Mouse (Mus musculus): Measurements from ENCODE around the gene Ifna15. TPM values are rescaled to one million over a fixed set of nuclear protein-coding genes. Genes with fewer than 3 reads are reported as not detected.

Ifna15 gene
- total and polyA plus RNA-seq, 3 experiments = not detected

DNA sequence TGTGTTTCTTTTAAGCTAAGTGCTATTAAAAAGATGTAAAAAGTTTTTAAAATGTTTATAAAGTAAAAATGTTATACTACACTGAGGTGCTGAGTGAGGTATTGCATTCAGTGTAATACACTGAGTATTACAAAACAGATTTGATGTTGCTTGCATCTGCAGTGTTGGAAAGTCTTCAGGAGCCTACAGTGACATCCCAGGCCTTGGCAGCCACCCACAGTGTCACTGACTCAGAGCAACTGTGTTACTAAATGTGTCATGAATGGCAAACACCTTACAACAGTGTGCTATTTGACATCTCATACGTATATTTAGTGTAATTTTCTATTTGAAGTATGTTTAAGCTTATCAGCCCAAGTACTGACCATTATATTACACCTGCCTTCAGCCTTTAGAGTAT lies 10.1 kb downstream of the Ifna15 start:
- ATAC-seq (ENCODE audit: extremely low read depth, insufficient number of reproducible peaks, low FRiP score, poor library complexity, severe bottlenecking) = no peak
- no peak for TF ChIP-seq GATA1 (IDR thresholded peaks at IDR 0.05; ENCODE audit: borderline replicate concordance, low read length)
- TF ChIP-seq GATA2 (IDR thresholded peaks at IDR 0.05; ENCODE audit: borderline replicate concordance, low read depth, low read length) = no peak
- TF ChIP-seq POLR2AphosphoS5 (IDR thresholded peaks at IDR 0.05; ENCODE audit: insufficient replicate concordance, low read depth, low read length) = no peak
- TF ChIP-seq TAL1 (conservative IDR thresholded peaks at IDR 0.05; ENCODE audit: low read depth, low read length) = no peak
- TF ChIP-seq CTCF (IDR thresholded peaks at IDR 0.05; ENCODE audit: low read depth, low read length) = no peak
- DNase-seq (ENCODE audit: low spot score) = no peak
- Histone ChIP-seq H3K36me3 (replicated peaks) (no peaks in the 10 kb centered on the region), H3K9me3 (replicated peaks) (no peaks in the 10 kb centered on the region), H3K4me3 (ENCODE audit: low read depth, low read length) (no peak overlapping the region), H3K27me3 (ENCODE audit: insufficient read depth, low read length) (no peaks in the 10 kb centered on the region), H3K4me1 (ENCODE audit: insufficient read depth, low read depth, low read length) (peaks cover 6% of the 10 kb centered on the region; the same call in 1 of the 2 replicates)

DNA sequence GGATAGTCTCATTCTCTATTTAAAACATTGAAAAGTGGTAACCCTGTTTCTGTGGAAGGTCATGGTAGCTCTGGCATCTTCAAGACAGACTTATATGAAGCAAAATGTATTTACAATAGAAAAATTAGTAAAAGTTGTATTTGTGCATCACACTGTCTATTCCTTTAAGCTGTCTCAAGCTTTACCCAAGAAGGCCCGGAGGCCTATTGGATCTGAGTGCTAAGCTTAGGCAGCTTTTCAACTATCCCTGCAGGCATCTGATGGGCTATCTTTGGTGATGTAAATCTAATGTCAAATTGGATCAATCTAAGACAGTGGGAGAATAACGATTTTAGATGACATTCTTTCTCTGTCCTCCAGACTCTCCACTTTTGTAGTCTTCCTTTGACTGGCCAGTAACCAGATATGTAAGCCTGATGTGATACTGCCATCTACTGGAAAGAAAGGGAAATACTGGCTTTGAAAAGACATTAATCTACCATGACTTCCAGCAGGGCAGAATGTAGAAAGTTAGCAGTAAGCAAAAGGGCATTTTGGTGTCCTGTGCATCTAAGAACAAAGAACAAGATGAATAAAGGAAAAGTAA lies 14.3 kb downstream of the Ifna15 start:
- peak; percentile 4 for DNase-seq (ENCODE audit: low spot score)
- Histone ChIP-seq H3K4me3 (ENCODE audit: low read depth, low read length) (no peak overlapping the region), H3K27me3 (ENCODE audit: insufficient read depth, low read length) (no peaks in the 10 kb centered on the region), H3K36me3 (replicated peaks) (no peaks in the 10 kb centered on the region), H3K4me1 (ENCODE audit: insufficient read depth, low read depth, low read length) (no peaks in the 10 kb centered on the region), H3K9me3 (replicated peaks) (no peaks in the 10 kb centered on the region)
- no peak for ATAC-seq (ENCODE audit: extremely low read depth, insufficient number of reproducible peaks, low FRiP score, poor library complexity, severe bottlenecking)
- TF ChIP-seq CTCF (IDR thresholded peaks at IDR 0.05; ENCODE audit: low read depth, low read length) (peak; percentile 63), POLR2AphosphoS5 (IDR thresholded peaks at IDR 0.05; ENCODE audit: insufficient replicate concordance, low read depth, low read length) (no peak)

DNA sequence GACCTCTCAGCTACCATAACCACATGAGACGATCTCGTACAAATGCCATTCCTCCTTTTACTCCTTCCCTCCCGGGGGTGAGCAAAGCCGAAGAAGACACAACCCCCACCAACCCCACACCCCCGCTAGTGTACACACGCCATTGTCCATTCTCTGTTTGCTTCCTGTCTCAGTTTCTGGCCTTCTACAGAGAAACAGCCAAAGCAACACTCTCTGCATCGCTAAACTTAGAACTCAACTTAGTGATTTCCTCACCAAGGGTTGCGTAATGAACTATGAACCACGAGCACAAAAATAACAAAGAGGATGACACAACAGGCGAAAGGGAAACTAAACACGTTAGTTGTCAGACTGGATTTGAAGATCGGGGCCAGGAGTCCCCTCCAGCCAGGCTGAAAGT lies 20.7 kb downstream of the Ifna15 start:
- H3K36me3 ChIP-seq (replicated peaks) = no peaks in the 10 kb centered on the region
- no peak for ATAC-seq (ENCODE audit: extremely low read depth, insufficient number of reproducible peaks, low FRiP score, poor library complexity, severe bottlenecking)
- TF ChIP-seq GATA1 (IDR thresholded peaks at IDR 0.05; ENCODE audit: borderline replicate concordance, low read length) (no peak), GATA2 (IDR thresholded peaks at IDR 0.05; ENCODE audit: borderline replicate concordance, low read depth, low read length) (no peak), POLR2AphosphoS5 (IDR thresholded peaks at IDR 0.05; ENCODE audit: insufficient replicate concordance, low read depth, low read length) (no peak), TAL1 (conservative IDR thresholded peaks at IDR 0.05; ENCODE audit: low read depth, low read length) (no peak), CTCF (IDR thresholded peaks at IDR 0.05; ENCODE audit: low read depth, low read length) (no peak)
- no peak overlapping the region for H3K4me3 ChIP-seq (ENCODE audit: low read depth, low read length)
- H3K4me1 ChIP-seq (ENCODE audit: insufficient read depth, low read depth, low read length) = no peaks in the 10 kb centered on the region
- no peaks in the 10 kb centered on the region for H3K9me3 ChIP-seq (replicated peaks)
- DNase-seq (ENCODE audit: low spot score) = no peak
- no peaks in the 10 kb centered on the region for H3K27me3 ChIP-seq (ENCODE audit: insufficient read depth, low read length)

DNA sequence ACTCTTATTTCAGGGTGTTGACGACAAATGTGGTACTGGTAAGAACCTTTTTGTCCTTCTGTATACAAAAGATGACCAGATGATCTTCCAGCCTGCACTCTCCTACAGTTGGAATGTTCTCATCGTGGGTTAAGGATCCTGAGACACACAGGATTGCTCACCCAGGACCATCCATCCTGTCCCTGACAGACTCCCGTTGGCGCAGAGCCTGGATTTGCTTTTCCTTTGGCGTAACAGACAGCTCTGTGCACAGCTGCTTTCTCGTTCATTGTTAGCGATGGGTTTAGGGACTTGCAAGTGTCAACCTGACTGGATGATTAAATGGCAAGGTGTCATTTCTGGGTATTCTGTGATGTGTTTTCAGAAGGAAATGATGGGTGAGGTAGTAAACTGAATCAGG lies 21.4 kb downstream of the Ifna15 start:
- ATAC-seq (ENCODE audit: extremely low read depth, insufficient number of reproducible peaks, low FRiP score, poor library complexity, severe bottlenecking) (no peak), DNase-seq (ENCODE audit: low spot score) (no peak)
- no peaks in the 10 kb centered on the region for H3K27me3 ChIP-seq (ENCODE audit: insufficient read depth, low read length)
- TF ChIP-seq CTCF (IDR thresholded peaks at IDR 0.05; ENCODE audit: low read depth, low read length) = no peak
- no peak for TF ChIP-seq TAL1 (conservative IDR thresholded peaks at IDR 0.05; ENCODE audit: low read depth, low read length)
- no peak for TF ChIP-seq GATA2 (IDR thresholded peaks at IDR 0.05; ENCODE audit: borderline replicate concordance, low read depth, low read length)
- TF ChIP-seq GATA1 (IDR thresholded peaks at IDR 0.05; ENCODE audit: borderline replicate concordance, low read length) = no peak
- no peak for TF ChIP-seq POLR2AphosphoS5 (IDR thresholded peaks at IDR 0.05; ENCODE audit: insufficient replicate concordance, low read depth, low read length)
- no peaks in the 10 kb centered on the region for H3K36me3 ChIP-seq (replicated peaks)
- H3K4me3 ChIP-seq (ENCODE audit: low read depth, low read length) = no peak overlapping the region
- H3K9me3 ChIP-seq (replicated peaks) = no peaks in the 10 kb centered on the region
- H3K4me1 ChIP-seq (ENCODE audit: insufficient read depth, low read depth, low read length) = no peaks in the 10 kb centered on the region

DNA sequence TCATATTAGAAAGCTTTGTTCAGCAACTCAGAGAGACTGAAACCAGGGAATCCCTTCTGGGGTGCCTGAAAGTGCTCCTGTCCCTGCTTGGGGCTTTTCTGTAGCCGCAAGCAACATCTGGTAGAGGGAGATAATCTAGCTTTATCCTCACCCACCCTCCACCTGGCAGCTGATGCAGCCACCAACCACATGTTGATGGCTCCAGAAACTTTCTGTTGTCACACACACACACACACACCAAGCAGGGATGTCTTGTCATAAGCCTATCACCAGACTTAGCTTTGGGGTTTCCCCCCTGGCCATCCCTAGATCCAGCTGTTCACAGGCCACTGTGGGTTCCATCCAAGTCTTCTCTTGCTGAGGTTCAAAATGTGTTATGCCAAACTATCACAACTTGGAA lies 22.3 kb downstream of the Ifna15 start:
- no peaks in the 10 kb centered on the region for H3K4me1 ChIP-seq (ENCODE audit: insufficient read depth, low read depth, low read length)
- H3K4me3 ChIP-seq (ENCODE audit: low read depth, low read length) = no peak overlapping the region
- no peaks in the 10 kb centered on the region for H3K9me3 ChIP-seq (replicated peaks)
- ATAC-seq (ENCODE audit: extremely low read depth, insufficient number of reproducible peaks, low FRiP score, poor library complexity, severe bottlenecking) = no peak
- no peaks in the 10 kb centered on the region for H3K27me3 ChIP-seq (ENCODE audit: insufficient read depth, low read length)
- DNase-seq (ENCODE audit: low spot score) = no peak
- TF ChIP-seq CTCF (IDR thresholded peaks at IDR 0.05; ENCODE audit: low read depth, low read length) (no peak), GATA2 (IDR thresholded peaks at IDR 0.05; ENCODE audit: borderline replicate concordance, low read depth, low read length) (no peak), POLR2AphosphoS5 (IDR thresholded peaks at IDR 0.05; ENCODE audit: insufficient replicate concordance, low read depth, low read length) (no peak), TAL1 (conservative IDR thresholded peaks at IDR 0.05; ENCODE audit: low read depth, low read length) (no peak)
- no peaks in the 10 kb centered on the region for H3K36me3 ChIP-seq (replicated peaks)

DNA sequence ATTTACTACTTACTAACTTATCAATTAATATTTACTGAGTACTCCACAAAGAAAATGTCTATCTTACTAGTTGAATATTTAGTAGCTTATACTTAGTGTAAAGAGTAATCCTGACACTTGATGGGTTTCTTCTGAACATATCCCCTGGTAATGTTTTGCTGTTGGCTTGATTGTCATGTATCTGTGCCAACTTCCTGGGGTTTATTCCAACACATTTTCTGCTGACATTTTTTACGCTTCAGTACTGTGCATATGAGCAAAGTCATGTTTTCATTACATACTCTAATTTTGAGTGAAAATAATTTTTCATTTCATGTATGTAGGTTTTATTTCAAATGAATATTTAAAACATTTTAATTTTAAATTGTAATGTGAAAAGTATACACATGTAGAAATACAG lies 23.1 kb downstream of the Ifna15 start:
- DNase-seq (ENCODE audit: low spot score) (no peak), ATAC-seq (ENCODE audit: extremely low read depth, insufficient number of reproducible peaks, low FRiP score, poor library complexity, severe bottlenecking) (no peak)
- H3K4me1 ChIP-seq (ENCODE audit: insufficient read depth, low read depth, low read length) = no peaks in the 10 kb centered on the region
- H3K27me3 ChIP-seq (ENCODE audit: insufficient read depth, low read length) = no peaks in the 10 kb centered on the region
- H3K36me3 ChIP-seq (replicated peaks) = no peaks in the 10 kb centered on the region
- no peaks in the 10 kb centered on the region for H3K9me3 ChIP-seq (replicated peaks)
- no peak overlapping the region for H3K4me3 ChIP-seq (ENCODE audit: low read depth, low read length)
- TF ChIP-seq POLR2AphosphoS5 (IDR thresholded peaks at IDR 0.05; ENCODE audit: insufficient replicate concordance, low read depth, low read length) = no peak
- no peak for TF ChIP-seq TAL1 (conservative IDR thresholded peaks at IDR 0.05; ENCODE audit: low read depth, low read length)
- TF ChIP-seq GATA1 (IDR thresholded peaks at IDR 0.05; ENCODE audit: borderline replicate concordance, low read length) = no peak
- TF ChIP-seq GATA2 (IDR thresholded peaks at IDR 0.05; ENCODE audit: borderline replicate concordance, low read depth, low read length) = no peak
- no peak for TF ChIP-seq CTCF (IDR thresholded peaks at IDR 0.05; ENCODE audit: low read depth, low read length)

Data from G1E (cell line).